Mouse (Mus musculus): ENCODE measurements around the gene 2210010C04Rik.

The 2210010C04Rik gene

DNA sequence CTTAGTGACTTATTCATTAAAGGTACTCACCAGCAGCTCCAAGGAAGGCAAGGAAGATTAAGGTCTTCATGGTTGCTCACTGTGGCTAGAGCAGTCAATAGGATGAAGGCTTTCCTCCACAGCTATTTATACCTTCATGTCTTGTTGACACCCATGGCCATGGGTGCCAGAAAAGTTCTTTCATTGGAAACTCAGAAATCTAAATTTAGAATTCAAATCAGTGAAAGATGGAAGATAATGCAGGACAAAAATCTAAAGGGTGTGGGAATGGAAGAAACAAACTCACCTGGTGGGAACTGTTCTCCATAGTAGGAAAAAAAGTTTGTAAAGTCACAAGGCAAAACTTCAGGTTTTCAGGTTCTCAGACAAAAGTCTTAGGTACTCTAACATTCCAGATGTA lies at the start of gene 2210010C04Rik:
2210010C04Rik (minus strand) TSS at position 101 of the 400 bp plus-strand sequence.
- DNase-seq: no peak

DNA sequence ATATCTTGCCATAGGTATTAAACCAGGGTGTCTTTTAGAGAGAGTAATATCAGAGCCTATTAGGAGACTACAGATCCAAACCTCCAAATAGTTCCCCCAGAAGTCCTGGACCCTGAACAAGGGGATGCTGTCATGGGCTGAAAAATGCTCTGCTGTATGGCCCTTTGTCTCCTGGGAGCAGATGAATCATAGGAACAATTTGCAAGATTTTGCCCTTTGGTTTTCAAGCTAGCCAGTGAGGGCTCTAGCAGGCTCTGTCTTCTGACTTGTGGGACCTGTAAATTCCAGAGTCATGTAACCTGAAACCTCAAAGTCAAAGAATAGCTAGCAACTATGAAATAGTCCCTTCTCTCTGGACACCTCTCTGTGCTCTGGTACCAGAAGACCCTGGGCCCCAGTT lies 44.8 kb upstream of the 2210010C04Rik start:
- DNase-seq: no peak

DNA sequence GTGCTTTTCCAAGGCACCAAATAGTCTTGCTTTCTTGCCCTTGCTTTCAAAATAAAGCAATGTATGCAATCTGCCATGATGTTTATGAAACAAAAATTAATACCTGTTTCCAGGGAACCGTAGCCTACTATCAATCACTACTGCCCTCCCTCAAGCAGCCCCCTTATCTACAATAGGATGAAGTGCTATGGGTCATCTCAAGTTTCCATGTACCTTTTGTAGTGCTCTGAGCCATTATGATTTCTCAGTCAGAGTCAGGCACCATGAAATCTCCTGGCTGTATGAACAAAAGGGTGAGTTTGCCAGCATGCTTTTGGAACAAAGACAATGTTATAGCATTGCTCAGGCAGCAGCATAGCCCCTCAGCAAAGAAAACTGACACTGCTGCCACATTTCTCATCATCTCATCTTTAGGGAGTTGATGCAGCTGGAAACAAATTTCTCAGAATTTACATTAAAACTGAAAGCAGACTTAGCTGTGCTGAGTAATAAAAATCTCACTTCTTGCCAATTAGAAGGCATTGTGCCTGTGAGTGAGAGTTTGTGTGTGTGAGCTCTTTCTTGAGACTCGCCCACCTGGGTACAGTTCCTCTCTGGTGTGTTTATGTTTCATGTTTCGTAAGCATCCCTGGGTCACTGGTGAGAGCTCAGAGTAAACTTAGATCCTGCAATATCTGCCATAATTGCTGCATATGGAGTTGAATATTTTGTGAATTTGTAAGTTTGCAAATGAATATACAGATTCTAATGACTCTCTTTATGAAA lies 43.4 kb upstream of the 2210010C04Rik start:
- no peak for DNase-seq

DNA sequence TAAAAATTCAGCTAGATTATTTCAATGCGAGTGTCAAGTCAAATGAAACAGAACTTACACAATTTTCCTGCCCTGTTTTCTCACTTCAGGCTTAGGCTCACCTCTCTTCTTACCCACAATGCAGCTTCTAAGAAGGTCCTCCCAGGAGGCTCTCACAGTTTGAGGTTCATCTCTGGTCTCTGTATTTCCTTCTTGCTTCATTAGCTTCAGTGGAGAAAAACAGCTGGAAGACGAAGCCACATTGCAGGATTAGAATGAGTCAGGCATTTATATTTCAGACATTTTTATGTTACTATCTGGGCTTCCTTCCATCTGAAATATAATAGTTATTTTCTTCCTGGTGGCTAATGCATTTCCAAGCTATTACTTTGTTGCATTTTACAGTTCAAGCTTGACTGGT lies 40.4 kb upstream of the 2210010C04Rik start:
- no peak for DNase-seq

DNA sequence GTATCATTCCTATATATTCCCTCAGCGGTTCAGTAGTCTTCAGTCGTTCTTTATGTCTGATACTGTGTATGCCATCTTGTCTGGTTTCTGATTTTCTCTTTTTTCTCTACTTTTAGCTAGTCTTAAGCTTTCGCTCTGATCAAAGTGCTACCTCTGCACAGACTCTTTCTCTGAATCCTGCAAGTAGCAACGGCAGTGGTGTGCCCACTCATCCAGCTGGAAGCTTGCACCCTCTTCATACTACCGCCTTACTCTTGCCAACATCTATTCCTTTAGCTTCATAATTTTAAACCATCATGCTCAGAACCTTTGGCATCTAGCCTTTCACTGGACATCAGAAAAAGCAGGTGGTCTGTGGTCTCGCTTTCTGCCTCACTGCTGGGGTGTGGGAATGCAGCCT lies 28.0 kb upstream of the 2210010C04Rik start:
- DNase-seq: no peak

DNA sequence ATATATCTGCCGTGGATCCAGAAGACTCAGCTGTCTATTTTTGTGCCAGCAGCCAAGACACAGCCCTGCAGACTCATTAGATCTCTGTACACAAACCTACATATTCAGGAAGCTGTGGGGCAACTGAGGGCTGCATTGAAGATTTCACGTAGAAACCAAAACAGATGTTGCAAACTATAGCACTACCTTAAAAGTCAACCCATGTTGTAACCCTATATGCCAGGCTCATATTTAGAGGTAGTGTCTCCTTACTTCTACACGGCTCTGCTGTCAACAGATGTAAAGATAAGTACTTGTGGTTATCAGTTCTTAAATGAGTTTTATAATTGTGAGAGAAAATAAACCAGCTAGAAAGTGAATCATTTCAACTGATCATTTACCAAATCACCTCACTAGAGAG lies 27.4 kb upstream of the 2210010C04Rik start:
- DNase-seq: no peak

DNA sequence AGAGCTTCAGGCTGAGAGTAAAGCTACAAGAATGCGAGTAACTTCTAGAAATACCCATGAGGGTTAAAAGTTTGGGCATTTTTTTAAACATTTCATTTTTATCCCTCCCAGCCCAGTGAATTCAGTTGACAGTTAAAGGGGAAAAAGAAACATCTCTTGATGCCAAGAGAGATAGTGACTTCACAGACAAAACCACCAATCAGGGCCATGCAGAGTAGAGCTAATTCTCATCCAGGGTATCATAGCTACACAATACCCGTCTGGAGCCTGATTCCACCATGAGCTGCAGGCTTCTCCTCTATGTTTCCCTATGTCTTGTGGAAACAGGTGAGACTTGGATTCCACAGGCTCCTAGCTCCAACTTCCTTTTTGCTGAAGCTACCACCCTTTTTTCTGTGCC lies 26.8 kb upstream of the 2210010C04Rik start:
- no peak for DNase-seq

DNA sequence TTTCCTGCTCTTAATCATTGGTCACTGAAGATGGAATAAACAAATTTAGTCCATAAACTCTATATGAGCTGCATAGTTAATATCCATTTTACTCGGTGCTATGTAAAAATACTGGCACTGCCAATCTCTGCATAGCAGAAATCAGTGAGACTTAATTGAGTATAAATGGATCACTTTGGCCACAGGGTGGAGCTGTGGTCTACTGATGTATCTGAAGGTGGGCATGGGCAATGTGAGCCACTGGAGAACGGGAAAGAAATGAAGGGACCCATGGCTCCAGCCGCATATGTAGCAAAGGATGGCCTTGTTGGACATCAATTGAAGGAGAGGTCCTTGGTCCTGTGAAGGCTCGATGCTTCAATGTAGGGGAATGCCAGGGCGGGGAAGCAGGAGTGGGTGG lies 25.8 kb upstream of the 2210010C04Rik start:
- DNase-seq: peak; percentile 62

DNA sequence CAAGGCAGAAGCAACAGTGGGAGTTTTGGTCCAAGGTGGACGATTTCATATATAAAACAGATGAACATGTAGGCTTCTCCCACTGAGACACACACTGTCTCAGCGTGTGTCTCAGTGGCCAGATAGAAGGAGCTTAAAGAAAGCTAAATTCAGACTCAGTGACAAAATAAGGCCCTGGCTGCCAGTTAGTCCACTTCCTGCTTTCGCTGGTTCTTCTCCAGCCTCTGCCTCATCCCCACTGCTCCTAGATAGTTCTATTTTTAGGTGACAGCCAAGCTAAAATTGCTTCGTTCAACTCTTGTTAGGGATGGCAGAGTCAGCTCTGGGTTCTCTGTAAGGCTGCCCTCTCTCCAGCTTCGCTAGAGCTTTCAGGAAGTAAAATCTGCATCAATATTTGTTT lies 22.3 kb upstream of the 2210010C04Rik start:
- no peak for DNase-seq

DNA sequence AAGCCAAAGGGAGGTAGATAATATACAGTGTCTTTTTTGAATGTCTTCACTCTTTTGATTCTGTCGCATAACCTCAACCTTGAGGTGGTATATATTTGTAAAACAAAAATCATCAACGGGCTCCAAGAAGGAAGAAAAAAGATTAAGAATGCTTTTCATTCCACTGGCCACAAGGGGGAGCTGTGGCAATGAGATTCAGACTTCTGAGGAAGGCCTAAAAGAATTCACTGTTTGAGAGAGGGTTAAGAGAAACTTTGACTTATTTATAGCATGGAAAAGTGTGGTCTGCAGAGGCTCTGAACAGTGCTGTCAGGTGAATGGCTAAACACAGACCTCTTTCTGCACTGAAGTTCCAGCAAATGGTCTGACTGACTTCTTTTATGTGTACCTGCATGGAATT lies 20.3 kb upstream of the 2210010C04Rik start:
- peak; percentile 72 for DNase-seq

DNA sequence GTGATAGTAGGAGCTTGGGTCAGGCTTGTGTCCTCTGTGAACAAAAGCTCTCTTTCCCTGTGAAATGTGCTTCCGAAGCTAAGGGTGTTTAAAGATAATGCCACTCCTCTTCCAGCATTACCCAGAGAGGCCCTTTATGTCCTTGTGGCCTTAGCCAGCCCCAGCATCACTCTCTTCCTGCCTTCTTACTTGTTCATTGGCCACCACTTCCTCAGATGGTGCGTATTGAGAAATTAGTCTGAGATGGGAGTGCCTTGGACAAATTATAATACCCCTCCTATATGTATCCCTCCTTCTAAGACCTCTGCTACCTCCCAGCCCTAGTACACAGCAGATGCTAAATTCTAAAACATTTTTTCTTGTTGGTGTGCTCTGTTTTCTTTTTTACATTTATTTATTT lies 19.1 kb upstream of the 2210010C04Rik start:
- DNase-seq: no peak

DNA sequence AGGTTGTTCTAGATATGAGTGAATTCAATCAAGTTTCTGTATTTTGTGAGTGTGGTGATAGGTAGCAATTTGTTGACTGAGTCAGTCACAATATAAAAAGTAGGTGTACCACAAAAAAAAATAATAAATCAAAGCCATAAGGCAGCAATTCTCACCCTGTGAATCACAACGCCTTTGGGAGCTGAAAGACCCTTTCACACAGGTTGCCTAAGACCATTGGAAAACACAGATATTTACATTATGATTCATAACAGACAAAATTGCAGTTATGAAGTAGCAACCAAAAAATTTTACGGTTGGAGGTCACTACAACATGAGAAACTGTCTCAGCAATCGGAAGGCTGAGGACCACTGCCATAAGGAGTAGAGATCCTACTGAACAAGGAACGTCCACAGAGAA lies 16.5 kb upstream of the 2210010C04Rik start:
- DNase-seq: no peak

DNA sequence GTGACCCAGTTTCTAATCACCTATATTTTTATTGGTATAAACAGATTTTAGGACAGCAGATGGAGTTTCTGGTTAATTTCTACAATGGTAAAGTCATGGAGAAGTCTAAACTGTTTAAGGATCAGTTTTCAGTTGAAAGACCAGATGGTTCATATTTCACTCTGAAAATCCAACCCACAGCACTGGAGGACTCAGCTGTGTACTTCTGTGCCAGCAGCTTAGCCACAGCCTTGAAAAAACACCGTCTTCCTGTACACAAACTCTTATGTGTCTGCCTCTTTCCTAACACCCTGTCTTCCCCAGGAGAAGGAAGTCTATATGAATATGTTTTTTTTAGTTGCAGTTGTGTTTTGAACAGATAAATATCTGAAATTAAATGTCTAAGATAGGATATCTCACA lies 13.3 kb upstream of the 2210010C04Rik start:
- DNase-seq: no peak

DNA sequence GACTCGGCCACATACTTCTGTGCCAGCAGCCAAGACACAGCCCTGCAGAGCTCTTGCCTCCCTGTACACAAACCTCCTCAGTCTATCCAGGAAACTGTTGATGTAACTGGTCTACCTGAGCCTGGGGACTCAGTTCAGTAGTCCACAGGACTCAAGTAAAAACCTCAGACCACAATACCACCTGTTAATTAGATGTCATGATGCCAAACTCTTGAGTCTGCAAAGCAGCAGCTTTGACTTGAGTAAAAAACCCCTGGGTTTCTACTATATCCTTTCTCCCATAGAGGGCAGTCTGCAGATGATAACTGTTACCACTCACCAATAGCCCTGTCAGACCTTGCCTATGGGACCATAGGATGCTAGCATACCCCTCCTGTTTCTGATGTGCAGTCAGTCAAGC lies 12.7 kb upstream of the 2210010C04Rik start:
- DNase-seq: no peak

DNA sequence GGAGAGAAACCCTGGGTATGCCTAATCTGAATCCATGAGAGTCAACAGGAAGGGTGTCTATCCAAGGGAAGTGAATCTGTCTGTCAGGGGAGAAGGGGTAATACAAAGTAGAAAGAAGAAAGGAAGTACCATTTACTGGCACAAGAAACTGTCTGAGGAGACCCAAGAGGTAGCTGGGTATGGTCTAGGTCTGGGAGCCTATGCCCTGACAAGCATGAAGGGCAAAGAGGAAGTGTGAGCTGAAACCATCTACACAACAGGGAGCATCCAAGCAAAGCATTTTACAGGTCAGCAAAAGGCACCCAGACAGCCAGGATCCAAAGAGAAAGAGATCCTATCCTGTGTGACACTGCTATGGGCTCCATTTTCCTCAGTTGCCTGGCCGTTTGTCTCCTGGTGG lies 11.9 kb upstream of the 2210010C04Rik start:
- DNase-seq: no peak

DNA sequence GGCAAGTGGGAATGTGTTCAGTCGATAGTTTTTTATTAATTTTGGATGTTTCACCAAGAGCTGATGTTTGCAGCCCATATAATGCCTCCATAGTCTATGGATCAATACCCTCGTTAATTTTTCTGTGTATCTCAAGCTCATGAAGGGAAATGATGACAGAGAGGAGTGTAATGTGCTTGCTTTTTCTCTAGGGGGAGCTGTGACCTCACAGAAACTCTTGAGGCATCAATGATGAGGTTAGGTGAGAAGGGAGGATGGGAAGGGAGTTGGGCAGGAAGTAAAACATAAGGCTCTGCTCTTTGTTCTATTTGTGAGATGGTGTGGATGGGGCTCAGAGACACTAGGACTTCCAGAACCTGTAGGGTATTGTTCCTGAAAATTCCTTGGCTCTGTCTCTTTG lies 11.2 kb upstream of the 2210010C04Rik start:
- peak; percentile 54 for DNase-seq

DNA sequence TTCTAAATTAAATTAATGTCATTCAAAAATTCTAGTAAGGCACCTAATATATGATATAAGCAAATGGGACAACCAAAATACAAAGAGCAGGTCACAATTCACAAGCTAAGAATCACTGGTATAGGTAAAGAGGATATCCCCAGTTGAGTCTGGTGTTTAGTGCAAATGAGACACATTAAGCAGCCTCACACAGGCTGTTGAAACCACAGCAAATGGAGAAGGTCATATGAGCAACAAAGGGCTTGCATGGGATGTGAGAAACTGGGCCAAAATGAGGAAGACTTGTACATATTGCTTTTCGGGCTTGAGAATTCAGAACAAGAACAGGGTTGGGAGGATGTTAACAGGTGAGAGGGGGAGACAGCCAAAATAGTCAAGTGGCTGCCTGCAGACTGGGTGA lies 9.4 kb upstream of the 2210010C04Rik start:
- no peak for DNase-seq

DNA sequence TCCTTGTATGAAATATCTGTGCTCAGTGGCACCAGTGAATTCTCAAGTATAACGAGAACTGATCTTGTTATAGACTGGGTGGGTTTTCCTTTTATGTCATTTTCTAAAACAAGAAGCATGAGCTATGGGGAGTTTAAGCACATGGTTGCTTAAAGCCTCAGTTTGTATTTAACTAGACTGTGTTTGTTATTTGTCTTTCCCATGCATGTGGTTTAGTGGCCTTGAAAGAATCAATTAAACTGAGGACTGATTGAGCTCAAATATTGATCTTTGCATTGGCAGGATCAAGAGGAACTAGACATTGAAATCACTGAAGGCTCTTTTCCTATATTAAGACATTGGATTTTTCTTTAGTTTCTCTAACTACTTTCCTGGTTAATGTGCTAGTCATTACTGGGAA lies 9.0 kb upstream of the 2210010C04Rik start:
- DNase-seq: no peak

DNA sequence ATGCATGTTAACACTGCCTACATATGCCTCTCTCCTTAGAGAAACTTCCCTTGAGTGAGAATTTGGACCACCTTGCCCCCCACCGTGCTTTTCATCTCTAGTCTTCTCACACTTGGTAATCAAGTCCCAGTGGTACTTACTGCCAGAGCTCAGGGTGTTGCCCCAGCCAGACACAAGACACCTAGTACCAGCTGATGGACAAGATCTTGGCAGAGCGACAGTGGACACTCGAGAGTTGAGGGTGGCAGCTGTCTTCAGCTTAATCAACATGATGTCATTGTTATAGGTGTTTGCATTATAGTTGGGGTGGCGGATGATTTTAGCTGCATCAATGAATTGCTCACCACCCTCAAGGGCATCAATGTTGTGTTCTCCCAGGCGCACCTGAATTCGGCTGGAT lies 2.5 kb downstream of the 2210010C04Rik start:
- no peak for DNase-seq

DNA sequence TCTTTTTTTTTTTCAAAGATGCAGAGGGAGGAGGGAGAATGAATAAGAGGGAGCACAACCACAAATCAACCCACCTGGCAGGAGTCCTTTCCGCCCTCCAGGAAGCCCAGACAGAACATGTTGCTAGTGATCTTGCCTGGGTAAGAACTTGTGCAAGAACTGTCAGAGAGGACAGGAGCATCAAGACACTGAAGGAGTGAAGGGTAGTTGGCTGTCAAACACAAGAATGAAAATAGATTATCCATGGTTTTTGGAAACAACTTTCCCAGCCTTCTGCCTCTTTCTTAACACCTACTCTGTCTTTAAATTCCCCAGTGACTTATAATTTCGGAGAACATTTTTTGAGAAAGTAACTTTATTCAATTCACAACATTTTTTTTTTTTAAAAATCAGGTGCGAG lies 3.1 kb downstream of the 2210010C04Rik start:
- DNase-seq: no peak

DNA sequence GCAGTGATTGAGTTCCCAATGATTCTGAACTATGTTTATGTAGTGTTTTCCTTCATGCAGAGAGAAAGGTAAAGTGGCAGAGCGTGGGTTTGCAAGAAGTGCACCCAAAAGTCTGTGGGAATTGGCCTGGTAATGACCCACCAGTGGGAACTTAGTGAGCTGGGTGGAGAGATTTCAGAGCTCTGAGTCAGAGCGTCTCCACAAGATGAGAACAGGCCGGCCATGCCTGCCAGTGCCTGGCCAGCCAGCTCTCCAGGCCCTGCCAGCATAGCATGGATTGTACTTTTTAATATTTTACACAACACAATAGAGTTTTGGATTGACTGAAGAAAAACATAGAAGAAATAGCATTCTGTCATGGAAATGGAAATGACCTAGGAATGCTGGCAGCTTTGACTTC lies 4.5 kb downstream of the 2210010C04Rik start:
- DNase-seq: no peak

DNA sequence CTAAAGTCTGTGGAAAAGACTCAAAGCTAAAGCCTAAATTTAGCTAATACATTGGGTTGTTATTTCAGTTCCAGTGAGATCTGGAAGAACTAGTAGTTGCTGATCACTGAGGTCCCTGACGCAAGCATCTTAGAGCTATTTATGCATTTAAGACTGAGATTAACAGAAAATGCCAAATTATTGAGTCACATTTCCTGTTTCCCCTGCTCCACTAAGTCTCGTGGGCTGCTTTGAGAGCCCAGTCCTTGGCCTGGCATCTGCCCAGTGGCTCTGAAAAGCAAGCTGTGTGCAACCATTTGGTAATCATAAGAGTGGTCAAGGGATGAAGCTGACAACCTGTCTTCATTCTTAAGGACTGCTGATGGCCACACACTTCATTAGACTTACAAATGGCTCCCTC lies 8.3 kb downstream of the 2210010C04Rik start:
- no peak for DNase-seq

DNA sequence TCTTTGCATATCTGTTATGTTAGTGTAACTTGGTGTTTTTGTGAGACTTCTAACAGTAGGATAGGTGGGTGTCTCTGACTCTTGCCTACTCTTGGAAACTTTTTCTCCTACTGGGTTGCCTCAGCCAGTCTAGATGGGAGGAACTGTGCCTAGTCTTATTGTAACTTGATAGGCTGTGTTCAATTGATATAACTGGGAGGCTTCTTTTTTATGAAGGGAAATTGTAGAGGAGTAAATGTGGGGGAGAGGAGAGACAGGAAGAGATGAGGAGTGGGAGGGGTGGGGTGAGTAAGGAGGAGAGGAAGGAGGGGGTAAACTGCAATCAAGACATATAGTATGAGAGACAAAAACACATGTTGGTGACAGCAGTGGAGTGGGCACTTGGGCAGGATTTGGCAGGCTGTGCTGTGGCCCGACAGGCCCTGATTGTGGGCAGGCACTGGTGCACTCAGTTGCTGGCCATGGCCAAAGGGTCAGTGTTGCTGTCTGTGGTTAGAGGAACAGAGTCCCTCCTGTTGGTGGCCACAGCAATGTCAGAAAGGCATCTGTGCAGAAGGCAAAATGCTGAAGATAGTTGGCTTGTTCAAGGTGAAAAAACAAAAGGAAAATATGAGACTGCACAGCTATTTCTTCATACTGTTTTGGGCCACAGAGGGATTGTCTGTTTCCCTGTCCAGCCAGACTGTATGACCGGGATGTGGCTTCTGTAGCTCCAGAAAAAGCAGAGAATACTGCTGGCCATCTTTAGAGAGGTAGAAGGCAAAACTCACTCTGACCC lies 9.2 kb downstream of the 2210010C04Rik start:
- no peak for DNase-seq

DNA sequence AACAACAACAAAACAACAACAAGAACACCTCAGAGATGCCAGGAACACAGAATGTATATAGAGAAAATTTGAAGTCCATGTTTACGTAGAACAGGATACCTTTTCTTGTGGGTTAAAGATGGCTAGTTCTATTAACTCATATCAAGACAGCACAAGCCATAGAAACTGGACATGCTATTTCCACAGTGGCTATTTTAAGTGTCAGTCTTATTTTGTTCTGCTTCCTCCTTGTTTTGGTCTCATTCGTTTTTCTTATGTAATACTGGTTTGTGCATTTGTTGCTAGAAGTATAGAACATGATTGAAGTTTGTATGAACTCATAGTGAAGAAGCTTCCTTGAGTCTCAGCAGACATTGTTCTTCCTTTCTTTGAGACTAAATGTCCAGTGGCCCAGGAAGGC lies 16.2 kb downstream of the 2210010C04Rik start:
- DNase-seq: no peak

DNA sequence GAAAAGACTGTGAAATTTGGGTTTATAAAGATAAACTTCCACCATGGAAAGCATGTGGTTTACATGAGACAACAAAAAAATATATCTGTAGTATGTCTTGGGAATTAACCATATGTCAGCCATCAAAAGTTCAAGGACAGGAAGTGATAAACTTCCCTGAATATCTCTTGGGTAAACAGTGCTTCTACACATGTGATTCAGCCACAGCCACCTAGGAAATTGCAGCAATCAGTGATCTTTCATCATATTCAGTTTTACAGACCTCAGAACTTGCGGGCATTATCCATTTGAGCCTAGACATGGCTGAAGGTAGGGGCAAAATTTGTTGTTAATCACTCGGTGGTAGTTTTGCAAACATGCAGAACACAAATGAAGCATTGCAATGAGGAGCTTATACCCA lies 16.7 kb downstream of the 2210010C04Rik start:
- no peak for DNase-seq
